Mouse (Mus musculus): Measurements from ENCODE around the gene Ano10. TPM values are rescaled to one million over a fixed set of nuclear protein-coding genes. Genes with fewer than 3 reads are reported as not detected.

Gene Ano10
- polyA plus RNA-seq, 1 experiment from 2014 or later: 32.6 TPM

GRCm38 (mm10) chr9:122188724-122189123 is 105.5 kb downstream of the Ano10 start:
- no peak overlapping the region for H3K4me2 ChIP-seq (ENCODE audit: low read length)
- peaks cover 19% of the 10 kb centered on the region; the same call in 1 of the 2 replicates for H3K4me1 ChIP-seq (replicated peaks; ENCODE audit: insufficient read depth, low read length)
- WGBS: 56% methylated on average over 1 of the region's 1 CpGs
- peak; percentile 57 for TF ChIP-seq CTCF (IDR thresholded peaks at IDR 0.05; ENCODE audit: low read depth)
- no peak overlapping the region for H3K27ac ChIP-seq
- H3K36me3 ChIP-seq (ENCODE audit: insufficient read depth, low read length): no peaks in the 10 kb centered on the region
- ATAC-seq (replicated peaks; ENCODE audit: low FRiP score, low read depth) (peak; percentile 76), DNase-seq (ENCODE audit: low spot score) (peak; percentile 55)
- H3K27me3 ChIP-seq (ENCODE audit: insufficient read depth, low read length): no peaks in the 10 kb centered on the region
- H3K4me3 ChIP-seq (replicated peaks; ENCODE audit: low read depth, low read length): no peak overlapping the region
- no peak overlapping the region for H3K9ac ChIP-seq (ENCODE audit: low read depth, low read length)
- H3K9me3 ChIP-seq (replicated peaks; ENCODE audit: low read length): no peaks in the 10 kb centered on the region

- H3K9me3 ChIP-seq (replicated peaks; ENCODE audit: low read length): no peaks in the 10 kb centered on the region
- ATAC-seq (replicated peaks; ENCODE audit: low FRiP score, low read depth) (no peak), DNase-seq (ENCODE audit: low spot score) (no peak)
- WGBS: 73% methylated on average over 7 of the region's 7 CpGs
- no peaks in the 10 kb centered on the region for H3K36me3 ChIP-seq (ENCODE audit: insufficient read depth, low read length)
- H3K9ac ChIP-seq (ENCODE audit: low read depth, low read length): no peak overlapping the region
- H3K4me1 ChIP-seq (replicated peaks; ENCODE audit: insufficient read depth, low read length): peaks cover 19% of the 10 kb centered on the region; the same call in 1 of the 2 replicates
- no peak overlapping the region for H3K4me3 ChIP-seq (replicated peaks; ENCODE audit: low read depth, low read length)
- H3K27ac ChIP-seq: peak overlapping the region; percentile 80; the same call in 1 of the 2 replicates
- H3K27me3 ChIP-seq (ENCODE audit: insufficient read depth, low read length): no peaks in the 10 kb centered on the region
- TF ChIP-seq CTCF (IDR thresholded peaks at IDR 0.05; ENCODE audit: low read depth): no peak
- H3K4me2 ChIP-seq (ENCODE audit: low read length): no peak overlapping the region
Measured at GRCm38 (mm10) chr9:122187451-122187921, 106.7 kb downstream of the Ano10 start.

- Histone ChIP-seq H3K4me1 (replicated peaks; ENCODE audit: insufficient read depth, low read length) (peaks cover 19% of the 10 kb centered on the region; the same call in 1 of the 2 replicates), H3K4me2 (ENCODE audit: low read length) (no peak overlapping the region), H3K4me3 (replicated peaks; ENCODE audit: low read depth, low read length) (no peak overlapping the region), H3K9ac (ENCODE audit: low read depth, low read length) (no peak overlapping the region), H3K27ac (peak overlapping the region; percentile 80), H3K36me3 (ENCODE audit: insufficient read depth, low read length) (no peaks in the 10 kb centered on the region), H3K27me3 (ENCODE audit: insufficient read depth, low read length) (no peaks in the 10 kb centered on the region), H3K9me3 (replicated peaks; ENCODE audit: low read length) (no peaks in the 10 kb centered on the region)
- WGBS: 83% methylated on average over 1 of the region's 1 CpGs
- ATAC-seq (replicated peaks; ENCODE audit: low FRiP score, low read depth) (no peak), DNase-seq (ENCODE audit: low spot score) (no peak)
- no peak for TF ChIP-seq CTCF (IDR thresholded peaks at IDR 0.05; ENCODE audit: low read depth)
Measured at GRCm38 (mm10) chr9:122186643-122187226, 107.5 kb downstream of the Ano10 start.

GRCm38 (mm10) chr9:122185953-122186352 is 108.3 kb downstream of the Ano10 start:
- DNase-seq (ENCODE audit: low spot score): no peak
- H3K4me1 ChIP-seq (replicated peaks; ENCODE audit: insufficient read depth, low read length): peaks cover 19% of the 10 kb centered on the region; the same call in 1 of the 2 replicates
- 67% methylated on average over 6 of the region's 6 CpGs for WGBS

GRCm38 (mm10) chr9:122185061-122185460 is 109.2 kb downstream of the Ano10 start:
- peaks cover 19% of the 10 kb centered on the region; the same call in 1 of the 2 replicates for H3K4me1 ChIP-seq (replicated peaks; ENCODE audit: insufficient read depth, low read length)
- H3K27ac ChIP-seq: no peak overlapping the region
- H3K4me2 ChIP-seq (ENCODE audit: low read length): no peak overlapping the region
- ATAC-seq (replicated peaks; ENCODE audit: low FRiP score, low read depth) (no peak), DNase-seq (ENCODE audit: low spot score) (peak; percentile 81)
- no peaks in the 10 kb centered on the region for H3K36me3 ChIP-seq (ENCODE audit: insufficient read depth, low read length)
- H3K27me3 ChIP-seq (ENCODE audit: insufficient read depth, low read length): no peaks in the 10 kb centered on the region
- H3K9me3 ChIP-seq (replicated peaks; ENCODE audit: low read length): no peaks in the 10 kb centered on the region
- peak; percentile 90 for TF ChIP-seq CTCF (IDR thresholded peaks at IDR 0.05; ENCODE audit: low read depth)
- 9% methylated on average over 2 of the region's 2 CpGs for WGBS
- no peak overlapping the region for H3K9ac ChIP-seq (ENCODE audit: low read depth, low read length)
- no peak overlapping the region for H3K4me3 ChIP-seq (replicated peaks; ENCODE audit: low read depth, low read length)

More at GRCm38 (mm10) chr9:122185953-122186352, 108.3 kb downstream of the Ano10 start:
- ATAC-seq (replicated peaks; ENCODE audit: low FRiP score, low read depth): no peak
- Histone ChIP-seq H3K36me3 (ENCODE audit: insufficient read depth, low read length) (no peaks in the 10 kb centered on the region), H3K9me3 (replicated peaks; ENCODE audit: low read length) (no peaks in the 10 kb centered on the region), H3K4me2 (ENCODE audit: low read length) (no peak overlapping the region), H3K27me3 (ENCODE audit: insufficient read depth, low read length) (no peaks in the 10 kb centered on the region), H3K4me3 (replicated peaks; ENCODE audit: low read depth, low read length) (no peak overlapping the region), H3K27ac (peak overlapping the region; percentile 67), H3K9ac (ENCODE audit: low read depth, low read length) (no peak overlapping the region)
- TF ChIP-seq CTCF (IDR thresholded peaks at IDR 0.05; ENCODE audit: low read depth): no peak

GRCm38 (mm10) chr9:122184329-122184728 is 109.9 kb downstream of the Ano10 start:
- Histone ChIP-seq H3K9me3 (replicated peaks; ENCODE audit: low read length) (no peaks in the 10 kb centered on the region), H3K36me3 (ENCODE audit: insufficient read depth, low read length) (no peaks in the 10 kb centered on the region), H3K4me2 (ENCODE audit: low read length) (no peak overlapping the region), H3K9ac (ENCODE audit: low read depth, low read length) (no peak overlapping the region), H3K4me1 (replicated peaks; ENCODE audit: insufficient read depth, low read length) (peaks cover 19% of the 10 kb centered on the region; the same call in 1 of the 2 replicates), H3K4me3 (replicated peaks; ENCODE audit: low read depth, low read length) (no peak overlapping the region), H3K27me3 (ENCODE audit: insufficient read depth, low read length) (no peaks in the 10 kb centered on the region), H3K27ac (no peak overlapping the region)
- whole genome bisulfite sequencing: 89% methylated on average over 3 of the region's 3 CpGs
- no peak for DNase-seq (ENCODE audit: low spot score)
- no peak for ATAC-seq (replicated peaks; ENCODE audit: low FRiP score, low read depth)
- no peak for TF ChIP-seq CTCF (IDR thresholded peaks at IDR 0.05; ENCODE audit: low read depth)

Data from kidney, postnatal 0 days (tissue).